In genomic region chr2:28412936-28413335, GRCm38 (mm10) we compare ENCODE assay signal across 12 mouse cellular contexts. TPM values are rescaled to one million over a fixed set of nuclear protein-coding genes. Genes with fewer than 3 reads are reported as not detected.
DNase-seq lines count a peak whose midpoint lies in the region; ATAC-seq and TF ChIP-seq lines count a peak whose summit lies in the region.
"Had no signal": no experiment of that assay in that cellular context is flagged by ENCODE, and none has a peak within 500 bp of the region (broad histone marks: within the 10 kb centered on the region; RNA-seq: fewer than 3 reads in every experiment).

No protein-coding gene starts in this region.

- no peak overlapping the region for H3K27ac ChIP-seq in thymus, adult 2 months (ENCODE audit: control insufficient read depth, insufficient read depth, low read length)
- H3K27ac ChIP-seq: midbrain, embryonic 13.5 days had no signal

- H3K36me3 ChIP-seq in thymus, adult 2 months (ENCODE audit: control insufficient read depth, insufficient read depth, low read length): no peaks in the 10 kb centered on the region
- H3K36me3 ChIP-seq: midbrain, embryonic 13.5 days had no signal

- peak; percentile 88 for DNase-seq in cerebellum, adult 11-12 months
- DNase-seq in cerebellum, postnatal 10 days: peak; percentile 79 to 89
- peak; percentile 96 for DNase-seq in layer of hippocampus, adult 9-11 months
- DNase-seq in right cerebral cortex, adult 18-20 months: peak; percentile 96
- no peak for DNase-seq in thymus, adult 2 months
- no peak for DNase-seq in lung, postnatal 4 days
- DNase-seq: adrenal gland, postnatal 25 days; kidney, postnatal 36 days; liver, postnatal 0 days had no signal

- no peak for TF ChIP-seq POLR2A in thymus, adult 2 months (IDR thresholded peaks at IDR 0.05; ENCODE audit: control insufficient read depth, extremely low read depth, insufficient read depth, low read length, poor library complexity)

- no peaks in the 10 kb centered on the region for H3K27me3 ChIP-seq in thymus, adult 2 months (ENCODE audit: control insufficient read depth, insufficient read depth, low read length)
- H3K27me3 ChIP-seq: midbrain, embryonic 13.5 days had no signal

- H3K4me3 ChIP-seq in thymus, adult 2 months (ENCODE audit: control insufficient read depth, insufficient read depth, low read length): no peak overlapping the region
- H3K4me3 ChIP-seq: midbrain, embryonic 13.5 days had no signal

- no peak for TF ChIP-seq CTCF in thymus, adult 2 months (IDR thresholded peaks at IDR 0.05; ENCODE audit: borderline replicate concordance, control insufficient read depth, extremely low read depth, insufficient read depth, low read length, poor library complexity)

- ATAC-seq in megakaryocyte-erythroid progenitor cell, adult 5-6 weeks (replicated peaks; ENCODE audit: low FRiP score, low TSS enrichment, poor library complexity, severe bottlenecking): no peak
- ATAC-seq: liver, postnatal 0 days; midbrain, embryonic 13.5 days had no signal

- WGBS in thymus, adult 2 months: 75% methylated on average over 6 of the region's 6 CpGs

- H3K4me1 ChIP-seq in thymus, adult 2 months (replicated peaks; ENCODE audit: control insufficient read depth, insufficient read depth, low read length): no peaks in the 10 kb centered on the region

RNA-seq across cellular contexts. Expression of gene Ppp1r26, which starts 33.7 kb away (rescaled TPM):
- 0.39 and 0.74 TPM in 2 replicates for total RNA-seq in megakaryocyte-erythroid progenitor cell, adult 5-6 weeks (2014; fragmentation: Nextera tagmentation)
- total RNA-seq in megakaryocyte-erythroid progenitor cell, adult 5-6 weeks (2017): 1.1 and 1.5 TPM in 2 replicates
- 1.2 and 1.3 TPM in 2 replicates for polyA plus RNA-seq in thymus, adult 2 months (2012; rRNA removed)
- total RNA-seq: MEL had no signal

RNA-seq across cellular contexts. Expression of gene 1700007K13Rik, which starts 53.2 kb away (rescaled TPM):
- total RNA-seq in megakaryocyte-erythroid progenitor cell, adult 5-6 weeks (2014; fragmentation: Nextera tagmentation): not detected in 2 replicates
- total RNA-seq in megakaryocyte-erythroid progenitor cell, adult 5-6 weeks (2017): not detected in 2 replicates
- polyA plus RNA-seq in thymus, adult 2 months (2012; rRNA removed): not detected in 2 replicates
- total RNA-seq: MEL had no signal
- polyA plus RNA-seq: liver, postnatal 0 days had no signal

RNA-seq across cellular contexts. Expression of gene Mrps2, which starts 54.9 kb away (rescaled TPM):
- 48.2 and 49.4 TPM in 2 replicates for total RNA-seq in megakaryocyte-erythroid progenitor cell, adult 5-6 weeks (2014; fragmentation: Nextera tagmentation)
- total RNA-seq in megakaryocyte-erythroid progenitor cell, adult 5-6 weeks (2017): 35.3 and 37.8 TPM in 2 replicates
- 50.7 and 53.8 TPM in 2 replicates for polyA plus RNA-seq in thymus, adult 2 months (2012; rRNA removed)

Comparison
In these comparisons a context has a peak if more than half of its experiments do, and no peak if none do; other contexts are left out.
1. DNase-seq: peak in cerebellum, adult 11-12 months (single experiment), cerebellum, postnatal 10 days (2 of 2), layer of hippocampus, adult 9-11 months (single experiment) and right cerebral cortex, adult 18-20 months (single experiment); none in thymus, adult 2 months (single experiment) and lung, postnatal 4 days (0 of 2).